Mouse (Mus musculus) C2C12 (cell line): Measurements from ENCODE around the gene Cdc7.

ENCODE experiments used
- CEBPB ChIP-seq: IDR thresholded peaks from one replicate; pipeline ENCODE4 v1.6.1; 2011; ENCODE audit warnings: low read depth, mild to moderate bottlenecking, control low read depth, moderate library complexity
- CTCF ChIP-seq: IDR thresholded peaks from one replicate; pipeline ENCODE4 v1.5.1; 2011; ENCODE audit not compliant: control insufficient read depth, insufficient read depth, insufficient read length
- MYOG ChIP-seq: IDR thresholded peaks from one replicate; pipeline ENCODE4 v1.6.1; 2011; ENCODE audit not compliant: control insufficient read depth, insufficient read length; ENCODE audit errors: extremely low read depth
- USF1 ChIP-seq: IDR thresholded peaks from one replicate; pipeline ENCODE4 v1.6.1; 2011; ENCODE audit warnings: low read depth, mild to moderate bottlenecking, control low read depth, moderate library complexity

DNA sequence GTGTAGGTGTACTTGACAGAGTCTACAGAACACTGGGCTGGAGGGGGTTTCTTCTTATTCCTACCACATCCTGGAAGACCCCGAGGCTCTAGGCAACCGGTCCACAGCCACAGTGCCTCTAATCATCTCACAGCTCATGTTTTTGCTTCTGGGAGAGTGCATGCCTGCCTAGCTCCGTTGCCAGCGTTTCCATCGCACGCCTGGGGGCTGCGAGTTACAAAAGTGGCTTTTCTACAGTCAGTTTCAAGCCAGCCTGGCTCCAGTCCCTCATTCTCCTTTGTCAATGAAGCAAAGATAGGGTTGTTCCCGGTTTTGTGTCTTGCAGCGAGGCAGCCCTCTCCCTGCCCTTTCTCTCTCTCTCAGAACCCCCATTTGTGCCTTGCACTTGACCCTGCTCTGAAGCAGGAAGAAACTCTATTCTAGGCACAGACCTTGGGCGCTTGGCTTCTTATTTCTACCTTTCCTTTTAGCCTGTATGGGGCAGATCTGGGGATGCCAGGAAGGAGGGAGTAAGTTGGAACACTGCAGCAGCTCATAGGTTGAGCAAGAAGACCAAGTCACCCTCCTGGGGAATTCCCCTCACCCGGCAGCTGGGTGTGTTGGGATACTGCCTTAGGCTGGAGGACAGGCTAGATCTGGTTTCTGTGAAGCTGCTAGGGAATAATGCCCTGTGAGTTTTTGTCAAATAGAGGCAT, 37.4 kb downstream of the Cdc7 start:
- TF ChIP-seq MYOG: no peak
- no peak for TF ChIP-seq USF1
- no peak for TF ChIP-seq CTCF
- no peak for TF ChIP-seq CEBPB
